Mouse (Mus musculus) neural tube, embryonic 10.5 days (tissue): ENCODE results near the gene Cacnb4.

Experiments
- DNase-seq: peaks from one replicate; pipeline ENCODE4 v3.0.0-alpha.2; 2017; ENCODE audit warnings: low spot score; ENCODE audit errors: extremely low spot score

Cacnb4 gene

GRCm38 (mm10) chr2:52676023-52676912 lies at the start of gene Cacnb4:
TSS of gene Cacnb4 (minus strand) at chr2:52676831.
- DNase-seq = peak; percentile 73

- no peak for DNase-seq
Observed at GRCm38 (mm10) chr2:52720231-52721025, 43.8 kb upstream of the Cacnb4 start.

GRCm38 (mm10) chr2:52717076-52717475 lies 40.4 kb upstream of the Cacnb4 start:
- no peak for DNase-seq

GRCm38 (mm10) chr2:52715538-52715937 lies 38.9 kb upstream of the Cacnb4 start:
- no peak for DNase-seq

- DNase-seq = no peak
Observed at GRCm38 (mm10) chr2:52714111-52714510, 37.5 kb upstream of the Cacnb4 start.

GRCm38 (mm10) chr2:52710804-52711203 lies 34.2 kb upstream of the Cacnb4 start:
- no peak for DNase-seq

GRCm38 (mm10) chr2:52709417-52709816 lies 32.8 kb upstream of the Cacnb4 start:
- no peak for DNase-seq

- DNase-seq = no peak
Observed at GRCm38 (mm10) chr2:52701368-52702036, 24.9 kb upstream of the Cacnb4 start.

- no peak for DNase-seq
Observed at GRCm38 (mm10) chr2:52700352-52700751, 23.7 kb upstream of the Cacnb4 start.

- DNase-seq = no peak
Observed at GRCm38 (mm10) chr2:52694604-52695003, 18.0 kb upstream of the Cacnb4 start.

GRCm38 (mm10) chr2:52691745-52692144 lies 15.1 kb upstream of the Cacnb4 start:
- DNase-seq = no peak

- no peak for DNase-seq
Observed at GRCm38 (mm10) chr2:52686601-52687000, 10.0 kb upstream of the Cacnb4 start.

GRCm38 (mm10) chr2:52677589-52677988 lies 958 bp upstream of the Cacnb4 start:
- DNase-seq = no peak

- DNase-seq = peak; percentile 15
Observed at GRCm38 (mm10) chr2:52676913-52677303, 277 bp upstream of the Cacnb4 start.

GRCm38 (mm10) chr2:52675278-52675987 lies 1.2 kb downstream of the Cacnb4 start:
- peak; percentile 61 for DNase-seq

- peak; percentile 58 for DNase-seq
Observed at GRCm38 (mm10) chr2:52674886-52675277, 1.7 kb downstream of the Cacnb4 start.

GRCm38 (mm10) chr2:52673172-52673571 lies 3.5 kb downstream of the Cacnb4 start:
- no peak for DNase-seq

GRCm38 (mm10) chr2:52670733-52671132 lies 5.9 kb downstream of the Cacnb4 start:
- no peak for DNase-seq

- no peak for DNase-seq
Observed at GRCm38 (mm10) chr2:52668480-52668879, 8.2 kb downstream of the Cacnb4 start.

GRCm38 (mm10) chr2:52656722-52657121 lies 19.9 kb downstream of the Cacnb4 start:
- DNase-seq = no peak

- no peak for DNase-seq
Observed at GRCm38 (mm10) chr2:52654541-52654940, 22.1 kb downstream of the Cacnb4 start.
